Mouse (Mus musculus) embryonic fibroblast, embryonic 13.5 days (primary cell): Measurements from ENCODE around the gene Atad3a.

Experiments
- CTCF ChIP-seq: IDR thresholded peaks from 2 replicates; pipeline ENCODE4 v1.5.1; 2011; ENCODE audit warnings: mild to moderate bottlenecking, control low read depth, low read length, moderate library complexity, borderline replicate concordance; ENCODE audit not compliant: insufficient read depth
- POLR2A ChIP-seq: IDR thresholded peaks from 2 replicates; pipeline ENCODE4 v1.6.1; 2011; ENCODE audit warnings: low read depth, mild to moderate bottlenecking, control low read depth, low read length, moderate library complexity

DNA sequence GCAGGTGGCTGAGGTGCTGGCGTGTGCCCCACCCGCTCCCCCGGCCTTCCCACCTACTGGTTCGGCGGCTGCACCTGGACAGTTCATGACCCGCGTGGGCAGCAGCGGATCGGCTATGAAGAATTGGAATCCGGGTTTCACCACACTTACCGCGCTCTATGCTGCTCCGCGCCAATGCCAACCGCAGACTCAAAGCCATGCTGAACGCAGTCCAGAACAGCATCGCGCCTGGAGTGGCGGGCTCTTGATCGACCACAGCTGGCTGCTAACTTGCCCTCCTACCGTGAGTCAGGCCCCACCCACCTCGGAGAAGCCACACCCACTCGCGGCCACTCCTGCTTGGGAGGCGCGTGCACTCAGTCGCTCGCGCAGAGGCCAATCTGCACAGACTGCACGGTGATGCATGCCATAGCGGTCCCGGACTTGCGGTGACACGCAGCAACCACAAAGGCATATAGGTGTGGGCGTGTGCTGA lies 13.4 kb upstream of the Atad3a start, which contains the start of gene Vwa1:
- TF ChIP-seq CTCF = no peak
- peak; percentile 83 for TF ChIP-seq POLR2A
